Mouse (Mus musculus): ENCODE results near the gene Dctn1. TPM values are rescaled to one million over a fixed set of nuclear protein-coding genes. Genes with fewer than 3 reads are reported as not detected.
A peak's percentile ranks its signal among the peaks of the same experiment; 100 is the strongest.

Gene Dctn1
- total RNA-seq, 2 experiments from 2014 or later = 137 to 139 TPM

- intact Hi-C loops (cut with DNase I) = loop anchor here (5.0 kb wide), 1 partner anchor 115 kb away; no protein-coding TSS in a partner anchor
- DNase-seq = peak; percentile 56
Observed at GRCm38 (mm10) chr6:83162701-83163100, 3.0 kb upstream of the Dctn1 start.

DNA sequence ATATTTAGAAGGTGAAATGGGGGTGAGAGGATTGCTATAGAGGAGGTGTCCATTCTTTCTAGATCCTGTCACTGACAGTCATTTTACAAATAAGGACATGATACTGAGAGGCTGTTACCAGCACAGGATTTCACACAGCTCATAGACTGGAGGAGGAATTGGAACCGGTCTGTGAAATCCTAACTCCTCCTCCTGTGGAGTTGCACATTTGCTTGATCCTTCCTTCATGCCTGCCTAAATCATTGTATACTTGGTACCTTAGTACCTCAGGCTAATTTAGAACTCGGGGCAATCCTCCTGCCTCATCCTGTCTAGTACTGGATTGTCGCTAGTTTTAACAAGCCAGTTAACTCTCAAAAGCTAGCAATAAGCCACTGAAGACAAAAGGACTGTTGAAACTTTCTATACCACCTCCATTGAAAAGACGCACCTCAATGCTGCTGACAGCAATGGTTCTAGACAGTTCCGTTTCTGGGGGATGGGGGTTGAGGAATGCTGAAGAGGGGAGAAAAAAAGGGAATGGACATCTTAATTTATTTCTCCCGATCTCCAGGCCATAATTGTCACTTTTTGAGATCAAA lies 604 bp upstream of the Dctn1 start:
- peak in 1 of 2 experiments; percentile 9 for DNase-seq
- intact Hi-C loops (cut with DNase I) = no loop called here

GRCm38 (mm10) chr6:83166243-83166630 lies 517 bp downstream of the Dctn1 start:
- DNase-seq = no peak
- intact Hi-C loops (cut with DNase I) = no loop called here

- intact Hi-C loops (cut with DNase I) = no loop called here
Observed at GRCm38 (mm10) chr6:83169872-83170271, 4.2 kb downstream of the Dctn1 start.

DNA sequence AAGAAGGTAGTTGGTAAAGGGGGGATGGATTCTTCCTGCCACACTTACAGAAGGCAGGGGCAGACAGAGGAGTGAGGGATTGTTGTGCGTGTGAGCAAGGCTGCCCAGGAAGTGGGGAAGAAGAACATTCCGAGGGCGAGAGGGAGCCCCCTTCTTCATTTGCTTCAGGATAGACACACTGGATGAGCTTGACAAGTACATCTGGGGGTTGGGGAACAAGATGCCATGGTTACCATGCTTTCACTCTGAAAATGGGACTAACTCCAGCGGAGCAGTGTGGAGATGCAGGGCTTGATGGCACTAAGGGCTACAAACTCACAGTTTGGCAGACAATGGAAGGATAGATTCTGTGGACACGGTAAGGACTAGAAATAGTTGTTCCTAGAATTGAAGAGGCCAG lies 5.3 kb downstream of the Dctn1 start:
- intact Hi-C loops (cut with DNase I) = no loop called here
- DNase-seq = no peak

More at GRCm38 (mm10) chr6:83169872-83170271, 4.2 kb downstream of the Dctn1 start:
- no peak for DNase-seq

DNA sequence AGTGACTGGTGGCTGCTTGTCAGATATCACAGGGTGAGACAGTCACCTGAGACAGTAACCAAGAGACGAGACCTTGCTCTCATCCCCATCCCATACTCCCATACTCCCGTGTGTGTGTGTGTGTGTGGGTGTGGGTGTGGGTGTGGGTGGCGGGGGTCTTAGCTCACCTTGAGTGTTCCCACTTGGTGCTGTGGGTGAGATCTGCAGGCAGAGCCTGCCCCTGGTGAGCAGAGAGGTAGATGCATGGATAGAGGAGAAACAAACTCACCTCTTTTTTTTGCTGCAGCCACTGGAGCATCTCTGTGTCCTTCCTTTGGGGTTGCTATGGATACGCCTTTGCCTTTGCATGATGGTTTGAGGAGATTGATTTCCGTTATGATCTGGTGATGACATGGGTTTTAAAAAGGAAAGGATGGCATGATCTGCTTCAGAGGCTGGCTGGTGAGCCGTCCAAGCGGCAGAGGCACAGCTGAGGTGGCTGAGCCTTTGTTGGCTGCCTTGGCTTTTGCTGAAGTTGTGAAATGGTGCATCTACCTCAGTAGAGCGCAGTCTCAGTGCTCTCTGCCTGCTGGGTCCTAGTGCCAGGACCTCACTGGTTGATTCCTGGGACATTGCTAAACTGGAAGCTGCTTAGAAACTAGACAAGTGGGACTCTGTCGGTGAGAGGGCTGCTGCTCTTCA lies 6.7 kb downstream of the Dctn1 start:
- no peak for DNase-seq
- intact Hi-C loops (cut with DNase I) = no loop called here

GRCm38 (mm10) chr6:83175996-83176395 lies 10.3 kb downstream of the Dctn1 start:
- no peak for DNase-seq
- intact Hi-C loops (cut with DNase I) = no loop called here

DNA sequence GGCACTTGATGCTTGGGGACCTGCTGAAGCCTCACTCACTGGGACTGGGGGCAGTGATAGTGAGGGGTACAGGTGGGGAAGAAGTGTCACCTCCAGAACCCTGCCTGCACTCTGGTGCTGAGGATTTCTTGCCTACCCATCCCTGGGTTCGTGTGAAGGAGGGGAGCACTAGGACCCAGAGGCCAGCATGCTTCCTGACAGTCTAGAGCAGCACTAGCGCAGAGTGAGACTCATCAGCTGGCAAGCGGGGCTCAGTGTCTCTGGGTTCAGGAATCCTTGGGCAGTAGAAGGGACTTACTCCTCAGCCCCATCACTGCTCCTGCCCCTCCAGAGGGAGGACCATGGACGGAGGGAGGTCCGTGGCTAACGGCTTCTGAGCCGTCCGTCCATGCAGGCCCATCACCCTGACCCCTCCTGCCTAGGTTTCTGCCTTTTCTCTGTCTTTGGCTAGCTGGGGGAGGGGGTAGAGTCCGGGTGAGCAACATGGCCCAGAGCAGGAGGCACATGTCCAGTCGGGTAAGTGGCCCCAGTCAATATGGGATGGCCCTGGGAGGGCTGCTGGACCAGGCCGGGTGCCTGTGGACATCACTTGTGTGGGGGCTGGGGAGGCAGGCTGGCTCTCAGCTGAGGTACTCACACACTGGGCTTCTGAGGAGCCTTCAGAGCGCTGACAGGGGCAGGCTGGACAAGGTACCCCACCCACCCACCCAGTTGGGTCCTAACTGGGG lies 13.8 kb downstream of the Dctn1 start:
- peak in 1 of 2 experiments; percentile 9 for DNase-seq
- intact Hi-C loops (cut with DNase I) = no loop called here

DNA sequence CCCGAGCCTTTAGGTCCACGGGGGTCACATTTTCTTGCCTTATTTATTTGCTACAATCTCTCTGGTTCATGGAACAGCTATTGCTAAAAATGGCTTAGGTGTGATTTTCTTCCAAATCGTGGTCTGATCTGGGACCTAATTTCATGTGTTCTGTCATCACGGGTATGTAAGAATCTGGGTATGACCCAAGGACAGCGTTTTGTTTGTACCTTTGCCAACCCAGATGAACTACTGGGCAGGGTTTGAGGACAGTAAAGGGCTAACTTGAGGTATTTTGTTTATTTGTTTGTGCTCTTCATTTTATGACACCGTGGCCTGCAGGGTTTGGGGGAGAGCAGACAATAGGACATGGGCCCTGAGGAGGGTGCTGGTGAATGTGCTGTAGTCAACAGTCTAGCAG lies 14.9 kb downstream of the Dctn1 start:
- DNase-seq = no peak
- intact Hi-C loops (cut with DNase I) = no loop called here

DNA sequence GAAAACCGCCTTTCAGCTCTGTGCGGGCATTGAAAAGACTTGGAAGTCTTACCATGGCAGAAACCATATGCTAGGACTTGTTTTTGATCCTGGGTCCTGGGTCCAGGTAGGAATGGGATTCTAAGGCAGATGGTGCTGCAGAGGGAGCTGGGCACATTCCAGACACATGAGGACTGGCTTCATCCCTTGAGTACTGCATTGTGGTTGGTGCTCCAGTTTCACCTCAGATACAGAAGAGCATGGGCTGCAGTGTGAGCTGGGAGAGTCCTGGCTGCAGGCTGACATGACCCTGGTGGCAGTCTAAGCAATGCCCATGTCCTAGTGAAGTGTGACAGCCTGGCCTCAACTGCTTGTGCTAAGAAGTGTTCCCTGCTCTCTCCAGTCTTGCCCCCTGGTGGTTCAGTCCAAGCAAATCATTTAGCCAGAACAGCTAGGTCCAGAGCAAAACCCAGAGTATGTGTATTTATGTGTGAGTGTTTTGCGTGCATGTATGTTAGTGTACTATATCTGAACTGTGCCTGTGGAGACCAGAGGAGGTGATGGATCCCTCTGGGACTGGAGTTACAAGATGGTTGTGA lies 19.2 kb downstream of the Dctn1 start:
- no peak for DNase-seq
- intact Hi-C loops (cut with DNase I) = no loop called here

GRCm38 (mm10) chr6:83185895-83186861 lies 20.5 kb downstream of the Dctn1 start:
- intact Hi-C loops (cut with DNase I) = no loop called here
- DNase-seq = peak; percentile 31 to 45

DNA sequence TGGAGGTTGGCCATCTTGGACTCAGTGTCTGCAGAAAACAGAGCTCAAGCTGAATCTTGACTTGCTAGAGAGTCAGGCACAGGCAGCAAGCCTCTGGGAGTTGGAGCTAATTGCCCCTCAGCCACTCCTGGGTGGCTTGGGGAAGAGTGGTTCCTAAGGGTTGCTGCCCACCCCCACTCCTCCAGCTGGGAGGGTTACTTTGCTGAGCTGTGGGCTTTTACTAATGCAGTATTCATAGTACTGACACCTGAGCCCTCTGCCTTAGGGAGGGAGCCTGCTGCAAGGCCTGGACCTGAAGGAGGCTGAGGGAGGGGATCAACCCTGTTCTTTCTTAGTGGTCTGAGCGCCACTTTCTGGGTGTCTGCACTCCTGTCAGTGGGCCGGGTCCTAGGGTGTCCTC lies 21.2 kb downstream of the Dctn1 start:
- no peak for DNase-seq
- intact Hi-C loops (cut with DNase I) = no loop called here

DNA sequence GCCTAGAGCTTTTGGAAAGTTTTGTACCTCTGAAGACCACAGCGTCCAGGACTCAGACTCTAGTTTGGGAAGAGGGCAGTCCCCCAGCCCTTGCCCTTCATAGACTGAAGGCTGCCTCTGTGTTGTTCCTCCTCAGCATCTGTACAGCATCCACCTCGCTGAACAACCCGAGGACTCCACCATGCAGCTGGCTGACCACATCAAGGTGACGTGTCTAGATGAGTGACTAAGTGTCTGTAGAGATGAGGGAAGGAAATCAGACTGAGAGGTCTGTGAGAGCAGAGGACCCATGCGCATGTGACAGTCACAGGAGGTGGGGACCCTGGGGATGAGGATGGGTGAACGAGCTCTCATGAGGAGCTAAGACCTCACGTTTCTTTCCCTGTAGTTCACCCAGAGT lies 27.9 kb downstream of the Dctn1 start:
- intact Hi-C loops (cut with DNase I) = no loop called here
- no peak for DNase-seq

- intact Hi-C loops (cut with DNase I) = no loop called here
- peak; percentile 16 to 29 for DNase-seq
Observed at GRCm38 (mm10) chr6:83197345-83198004, 31.8 kb downstream of the Dctn1 start.

DNA sequence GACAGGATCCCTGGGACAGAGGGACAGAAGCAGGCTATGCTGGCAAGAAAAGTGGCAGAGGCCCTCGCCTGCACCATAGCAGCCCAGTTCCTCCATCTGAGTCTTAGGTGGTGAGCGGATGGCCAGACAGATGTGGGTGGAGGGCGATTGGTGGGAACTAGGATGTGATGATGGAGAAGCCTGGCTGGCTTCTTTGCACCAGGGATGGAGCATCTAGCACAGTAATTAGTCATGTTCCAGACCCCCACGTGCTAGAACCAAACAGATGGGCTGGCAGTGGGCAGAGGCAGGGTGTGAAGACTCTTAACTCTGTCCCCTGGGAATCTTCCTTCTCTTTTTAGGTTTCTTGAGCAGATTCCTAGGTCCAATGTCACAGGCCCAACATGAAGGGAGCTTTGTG lies 37.6 kb downstream of the Dctn1 start:
- intact Hi-C loops (cut with DNase I) = no loop called here
- DNase-seq = no peak

GRCm38 (mm10) chr6:83205851-83206250 lies 40.1 kb downstream of the Dctn1 start:
- intact Hi-C loops (cut with DNase I) = no loop called here
- no peak for DNase-seq

DNA sequence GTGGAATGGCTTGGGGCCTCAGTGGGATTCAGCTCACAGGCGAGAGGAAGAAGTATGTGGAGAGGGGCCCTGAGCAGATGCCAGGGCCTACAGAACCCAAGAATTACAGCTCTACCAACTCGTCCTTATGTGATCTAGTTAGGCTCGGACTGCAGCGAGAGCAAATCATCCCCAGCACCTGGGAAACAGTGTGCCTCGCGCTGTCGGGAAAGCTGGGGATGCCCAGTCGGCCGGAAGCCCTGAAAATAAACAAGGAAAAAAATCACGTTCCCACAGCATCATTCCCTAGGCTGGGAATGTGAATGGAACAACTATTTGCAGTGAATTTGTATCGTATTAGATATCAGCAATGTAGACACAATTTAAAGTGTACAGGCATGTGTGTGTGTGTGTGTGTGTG lies 40.6 kb downstream of the Dctn1 start:
- no peak for DNase-seq
- intact Hi-C loops (cut with DNase I) = no loop called here

- DNase-seq = no peak
- intact Hi-C loops (cut with DNase I) = no loop called here
Observed at GRCm38 (mm10) chr6:83207361-83208049, 41.8 kb downstream of the Dctn1 start.

DNA sequence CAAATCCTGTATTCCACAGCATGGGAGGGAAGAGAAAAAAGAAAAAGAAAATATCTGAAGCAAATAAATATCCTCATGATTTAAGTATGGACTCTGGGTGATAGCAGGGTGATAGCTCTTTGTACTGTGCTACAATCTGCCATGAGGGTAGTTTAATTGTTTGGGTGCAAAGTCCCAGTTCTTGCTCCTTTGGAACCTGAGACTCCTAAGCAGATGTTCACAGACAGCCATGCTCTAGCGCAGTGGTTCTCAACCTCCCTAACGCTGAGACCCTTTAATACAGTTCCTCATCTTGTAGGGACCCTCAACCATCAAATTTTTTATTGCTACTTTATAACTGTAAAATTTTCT lies 42.3 kb downstream of the Dctn1 start:
- intact Hi-C loops (cut with DNase I) = no loop called here
- no peak for DNase-seq
